Mouse (Mus musculus) B cell, adult (primary cell): ENCODE measurements around the gene Olfr459. TPM values are rescaled to one million over a fixed set of nuclear protein-coding genes. Genes with fewer than 3 reads are reported as not detected.

Experiments
- total RNA-seq: library from RNA; stranded (reverse); gene quantifications from 4 replicates; pipeline ENCODE4 v1.2.4, GENCODE M21; 2023; ENCODE audit not compliant: inconsistent age

Olfr459 gene
- total RNA-seq, result not detected in 4 replicates

GRCm38 (mm10) chr6:41775077-41775476, at the start of gene Olfr459:
Gene Olfr459 (minus strand): TSS chr6:41775177.

Other genes starting within 250 kb of the Olfr459 start
- 0.57 to 1.2 TPM (median 0.78 TPM) in 4 replicates for gene Ephb6, start 169.7 kb downstream of the Olfr459 start, total RNA-seq
- not detected in 4 replicates for gene Trpv6, start 138.8 kb downstream of the Olfr459 start, total RNA-seq
- not detected in 4 replicates for gene Trpv5, start 94.4 kb downstream of the Olfr459 start, total RNA-seq
- gene Llcfc1, start 90.7 kb downstream of the Olfr459 start, total RNA-seq, result not detected in 4 replicates
- 1.1 TPM in 1 of 4 replicates, not detected in the others for gene Kel, start 70.8 kb downstream of the Olfr459 start, total RNA-seq
- gene Pip, start 72.4 kb upstream of the Olfr459 start, total RNA-seq, result not detected in 4 replicates
- not detected in 4 replicates for gene Sval2, start 77.8 kb upstream of the Olfr459 start, total RNA-seq
- not detected in 4 replicates for gene Sval1, start 176.5 kb upstream of the Olfr459 start, total RNA-seq
- gene Sval3, start 193.0 kb upstream of the Olfr459 start, total RNA-seq, result not detected in 4 replicates